Mouse (Mus musculus): ENCODE measurements at regions not wholly inside any gene's neighbourhood (a gene's known extent, or its start where the extent isn't known, plus 50 kb on each side); places are given as distances from the start of the nearest gene placed in this dataset.

DNA sequence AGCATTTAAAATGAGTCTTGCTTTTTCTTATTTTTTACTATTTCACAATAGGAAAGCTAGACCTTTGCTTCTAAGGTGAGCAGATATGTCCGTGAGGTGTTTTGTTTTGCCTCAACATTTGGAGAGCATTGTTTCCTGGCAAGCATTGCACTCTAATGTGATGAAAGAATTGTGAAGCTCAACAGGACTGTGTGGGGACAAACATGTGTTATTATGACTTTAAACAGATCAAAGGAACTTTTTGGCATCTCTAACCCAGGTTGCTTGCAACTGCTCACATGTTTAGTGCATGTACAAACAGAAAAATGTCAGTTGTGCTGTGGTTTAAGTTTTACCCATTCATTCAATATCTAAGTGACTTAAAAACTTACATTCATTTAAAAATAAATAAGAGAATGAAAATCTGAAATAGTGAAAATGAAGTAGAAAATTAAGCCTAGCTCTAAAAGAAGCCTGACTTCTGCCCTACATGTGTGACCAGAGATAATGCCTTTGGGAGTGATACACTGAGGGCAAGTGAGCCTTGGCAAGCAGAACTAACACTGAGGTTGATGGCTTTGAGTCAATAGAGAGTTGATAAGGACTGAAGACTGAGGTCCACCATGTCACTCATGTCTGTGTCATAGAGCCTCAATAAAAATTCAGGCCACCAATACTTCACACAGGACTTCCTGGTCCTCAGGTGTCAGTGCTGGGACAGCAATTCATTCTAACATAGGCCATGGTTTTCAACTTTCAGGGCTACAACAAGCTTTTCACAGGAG lies 243.6 kb downstream of the Rnf152 start:
- no peak for TF ChIP-seq POLR2A (IDR thresholded peaks at IDR 0.05; ENCODE audit: low read depth, low read length)
- TF ChIP-seq CTCF (IDR thresholded peaks at IDR 0.05; ENCODE audit: extremely low read depth, insufficient read length, insufficient replicate concordance, low read depth, low read length), result no peak
